In the genomic region with DNA sequence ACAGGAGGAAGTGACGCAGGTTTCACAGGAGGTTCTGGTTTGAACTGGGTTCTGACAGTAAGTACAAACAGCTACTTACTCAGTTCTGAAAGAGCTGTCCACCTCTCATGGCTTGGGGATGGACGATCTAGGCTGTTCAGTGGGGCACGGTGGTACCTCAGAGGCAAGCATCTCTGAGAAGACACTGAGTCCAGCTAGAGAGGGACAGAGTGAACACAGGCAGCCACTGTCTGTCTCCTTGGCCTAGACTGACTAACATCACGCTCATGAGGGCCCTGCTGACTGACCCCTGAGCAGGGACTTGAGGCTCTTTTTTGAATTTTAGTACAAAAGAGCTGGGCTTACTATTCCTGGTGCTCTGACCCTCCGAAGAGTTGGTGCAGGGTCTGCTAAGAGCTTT, we compare ENCODE assay signal across 30 mouse cellular contexts. TPM values are rescaled to one million over a fixed set of nuclear protein-coding genes. Genes with fewer than 3 reads are reported as not detected.
A peak's percentile ranks its signal among the peaks of the same experiment; 100 is the strongest.
DNase-seq lines count a peak whose midpoint lies in the region; ATAC-seq lines count a peak whose summit lies in the region.
"Had no signal": no experiment of that assay in that cellular context is flagged by ENCODE, and none has a peak within 500 bp of the region (broad histone marks: within the 10 kb centered on the region; RNA-seq: fewer than 3 reads in every experiment).

No protein-coding gene starts in this region.

- H3K9me3 ChIP-seq in hindbrain, embryonic 15.5 days, result no peaks in the 10 kb centered on the region
- H3K9me3 ChIP-seq in hindbrain, embryonic 12.5 days (replicated peaks), result no peaks in the 10 kb centered on the region
- H3K9me3 ChIP-seq in neural tube, embryonic 11.5 days (ENCODE audit: control insufficient read depth, low read length), result no peaks in the 10 kb centered on the region
- H3K9me3 ChIP-seq in neural tube, embryonic 12.5 days, result no peaks in the 10 kb centered on the region
- H3K9me3 ChIP-seq: heart, embryonic 10.5 days; heart, embryonic 15.5 days; limb, embryonic 12.5 days; liver, embryonic 12.5 days had no signal

- DNase-seq in neural tube, embryonic 11.5 days (ENCODE audit: low spot score), result no peak
- no peak for DNase-seq in neural tube, embryonic 10.5 days (ENCODE audit: extremely low spot score, low spot score)
- no peak for DNase-seq in cerebellum, postnatal 14 days
- DNase-seq in layer of hippocampus, postnatal 36 days, result no peak
- DNase-seq: B cell, adult 2 months; cerebellum, adult 11-12 months; cerebellum, postnatal 10 days; gastrocnemius, postnatal 14 days; heart, adult 11 months; liver, postnatal 0 days; lung, postnatal 36 days; right cerebral cortex, postnatal 4 days; thymus, postnatal 4 days had no signal

- ATAC-seq in hindbrain, embryonic 15.5 days (ENCODE audit: low FRiP score, low read depth), result no peak
- no peak for ATAC-seq in hindbrain, embryonic 12.5 days (ENCODE audit: low FRiP score)
- peak; percentile 41; the same call in 1 of the 2 replicates for ATAC-seq in neural tube, embryonic 11.5 days (ENCODE audit: insufficient read depth, low FRiP score, low TSS enrichment)
- peak; percentile 59 for ATAC-seq in neural tube, embryonic 12.5 days (ENCODE audit: low FRiP score, low read depth)
- ATAC-seq: inflammation-experienced regulatory T-cells, adult 6 months; liver, embryonic 12.5 days; midbrain, embryonic 16.5 days had no signal

- H3K27ac ChIP-seq in hindbrain, embryonic 15.5 days (replicated peaks), result peak overlapping the region; percentile 22; the same call in 1 of the 2 replicates
- no peak overlapping the region for H3K27ac ChIP-seq in hindbrain, embryonic 12.5 days
- H3K27ac ChIP-seq in neural tube, embryonic 11.5 days (ENCODE audit: low read depth, low read length), result peak overlapping the region; percentile 60
- H3K27ac ChIP-seq in neural tube, embryonic 12.5 days, result peak overlapping the region; percentile 57
- H3K27ac ChIP-seq: heart, embryonic 10.5 days; heart, embryonic 15.5 days; limb, embryonic 12.5 days; liver, embryonic 12.5 days had no signal

- H3K4me2 ChIP-seq in hindbrain, embryonic 15.5 days, result no peak overlapping the region
- no peak overlapping the region for H3K4me2 ChIP-seq in hindbrain, embryonic 12.5 days (replicated peaks)
- no peak overlapping the region for H3K4me2 ChIP-seq in neural tube, embryonic 11.5 days (ENCODE audit: low read depth)
- H3K4me2 ChIP-seq in neural tube, embryonic 12.5 days (replicated peaks), result 0 out of 2 replicates have a peak overlapping the region, but pooled peaks have one; percentile 18
- H3K4me2 ChIP-seq: heart, embryonic 15.5 days; limb, embryonic 12.5 days; liver, embryonic 12.5 days; midbrain, embryonic 11.5 days had no signal

- H3K4me3 ChIP-seq in hindbrain, embryonic 15.5 days, result no peak overlapping the region
- no peak overlapping the region for H3K4me3 ChIP-seq in hindbrain, embryonic 12.5 days
- no peak overlapping the region for H3K4me3 ChIP-seq in neural tube, embryonic 11.5 days (ENCODE audit: low read depth, low read length)
- no peak overlapping the region for H3K4me3 ChIP-seq in neural tube, embryonic 12.5 days
- H3K4me3 ChIP-seq: heart, embryonic 10.5 days; heart, embryonic 15.5 days; limb, embryonic 12.5 days; liver, embryonic 12.5 days had no signal

- H3K36me3 ChIP-seq in hindbrain, embryonic 15.5 days, result 0 out of 2 replicates have a peak, but pooled peaks cover 16% of the 10 kb centered on the region
- peaks cover 13% of the 10 kb centered on the region; the same call in 1 of the 2 replicates for H3K36me3 ChIP-seq in hindbrain, embryonic 12.5 days
- no peaks in the 10 kb centered on the region; the same call in 1 of the 2 replicates for H3K36me3 ChIP-seq in neural tube, embryonic 11.5 days (ENCODE audit: control insufficient read depth, insufficient read depth, low read length)
- peaks cover 8% of the 10 kb centered on the region; the same call in 1 of the 2 replicates for H3K36me3 ChIP-seq in neural tube, embryonic 12.5 days

- WGBS in hindbrain, embryonic 15.5 days, result 69% methylated on average over 5 of the region's 5 CpGs
- 85% methylated on average over 5 of the region's 5 CpGs for WGBS in hindbrain, embryonic 12.5 days
- WGBS in neural tube, embryonic 11.5 days, result 67% methylated on average over 5 of the region's 5 CpGs
- WGBS in neural tube, embryonic 12.5 days, result 62% methylated on average over 5 of the region's 5 CpGs

- H3K27me3 ChIP-seq in hindbrain, embryonic 15.5 days, result no peaks in the 10 kb centered on the region
- no peaks in the 10 kb centered on the region for H3K27me3 ChIP-seq in hindbrain, embryonic 12.5 days
- H3K27me3 ChIP-seq in neural tube, embryonic 11.5 days (ENCODE audit: control insufficient read depth, insufficient read depth, low read length), result no peaks in the 10 kb centered on the region
- H3K27me3 ChIP-seq in neural tube, embryonic 12.5 days (replicated peaks), result no peaks in the 10 kb centered on the region
- H3K27me3 ChIP-seq: heart, embryonic 15.5 days; limb, embryonic 12.5 days; liver, embryonic 12.5 days had no signal

- H3K9ac ChIP-seq in hindbrain, embryonic 15.5 days, result no peak overlapping the region
- no peak overlapping the region for H3K9ac ChIP-seq in hindbrain, embryonic 12.5 days
- peak overlapping the region; percentile 10; the same call in 1 of the 2 replicates for H3K9ac ChIP-seq in neural tube, embryonic 11.5 days (ENCODE audit: low read length)
- H3K9ac ChIP-seq in neural tube, embryonic 12.5 days, result no peak overlapping the region
- H3K9ac ChIP-seq: heart, embryonic 15.5 days; limb, embryonic 12.5 days; liver, embryonic 12.5 days; liver, postnatal 0 days had no signal

- H3K4me1 ChIP-seq in hindbrain, embryonic 15.5 days (replicated peaks), result peaks cover 3% of the 10 kb centered on the region; the same call in 1 of the 2 replicates
- 0 out of 2 replicates have a peak, but pooled peaks cover 6% of the 10 kb centered on the region for H3K4me1 ChIP-seq in hindbrain, embryonic 12.5 days
- peaks cover 11% of the 10 kb centered on the region for H3K4me1 ChIP-seq in neural tube, embryonic 11.5 days (ENCODE audit: control insufficient read depth, insufficient read depth, low read length)
- H3K4me1 ChIP-seq in neural tube, embryonic 12.5 days, result peaks cover 14% of the 10 kb centered on the region

RNA-seq across cellular contexts. Expression of a gene that starts 13.5 kb away (rescaled TPM):
- 17.6 and 19.9 TPM in 2 replicates for polyA plus RNA-seq in hindbrain, embryonic 15.5 days (2015; fragmentation: Nextera tagmentation; extraction: Ambion mirVana)
- polyA plus RNA-seq in hindbrain, embryonic 12.5 days (2016; fragmentation: Nextera tagmentation; extraction: Ambion mirVana), result 28.7 and 28.8 TPM in 2 replicates
- 47.7 and 48.8 TPM in 2 replicates for polyA plus RNA-seq in neural tube, embryonic 11.5 days (2014; fragmentation: Nextera tagmentation; extraction: Ambion mirVana)
- 26.7 and 27.1 TPM in 2 replicates for polyA plus RNA-seq in neural tube, embryonic 12.5 days (2016; fragmentation: Nextera tagmentation; extraction: Ambion mirVana)
- total RNA-seq in layer of hippocampus, postnatal 36 days (2021), result 10 to 100 TPM; 11.0 to 12.5 TPM

RNA-seq across cellular contexts. Expression of a gene that starts 40.0 kb away (rescaled TPM):
- polyA plus RNA-seq in hindbrain, embryonic 15.5 days (2015; fragmentation: Nextera tagmentation; extraction: Ambion mirVana), result 57.0 and 61.4 TPM in 2 replicates
- 42.2 and 53.8 TPM in 2 replicates for polyA plus RNA-seq in hindbrain, embryonic 12.5 days (2016; fragmentation: Nextera tagmentation; extraction: Ambion mirVana)
- polyA plus RNA-seq in neural tube, embryonic 11.5 days (2014; fragmentation: Nextera tagmentation; extraction: Ambion mirVana), result 43.0 and 43.3 TPM in 2 replicates
- 48.9 and 50.5 TPM in 2 replicates for polyA plus RNA-seq in neural tube, embryonic 12.5 days (2016; fragmentation: Nextera tagmentation; extraction: Ambion mirVana)
- total RNA-seq in layer of hippocampus, postnatal 36 days (2021), result 10 to 100 TPM; 51.5 to 52.9 TPM

RNA-seq across cellular contexts. Expression of a gene that starts 47.2 kb away (rescaled TPM):
- not detected in 2 replicates for polyA plus RNA-seq in hindbrain, embryonic 15.5 days (2015; fragmentation: Nextera tagmentation; extraction: Ambion mirVana)
- polyA plus RNA-seq in hindbrain, embryonic 12.5 days (2016; fragmentation: Nextera tagmentation; extraction: Ambion mirVana), result not detected in 2 replicates
- polyA plus RNA-seq in neural tube, embryonic 11.5 days (2014; fragmentation: Nextera tagmentation; extraction: Ambion mirVana), result not detected in 2 replicates
- not detected in 2 replicates for polyA plus RNA-seq in neural tube, embryonic 12.5 days (2016; fragmentation: Nextera tagmentation; extraction: Ambion mirVana)
- total RNA-seq in layer of hippocampus, postnatal 36 days (2021), result not detected
- total RNA-seq: adrenal gland, postnatal 25 days; gastrocnemius, postnatal 14 days; heart, postnatal 25 days; layer of hippocampus, adult 8-10 months; layer of hippocampus, postnatal 25 days; megakaryocyte, adult 5-6 weeks had no signal
- polyA plus RNA-seq: cortical plate, adult 2 months; heart, embryonic 10.5 days; heart, embryonic 15.5 days; hindbrain, embryonic 11.5 days; inflammation-experienced regulatory T-cells, adult 6 months; limb, embryonic 12.5 days; liver, embryonic 12.5 days; midbrain, embryonic 11.5 days; midbrain, embryonic 16.5 days had no signal

Comparison
In these comparisons a context has a peak if more than half of its experiments do, and no peak if none do; other contexts are left out.
1. ATAC-seq: peak in neural tube, embryonic 11.5 days (single experiment) and neural tube, embryonic 12.5 days (single experiment); none in hindbrain, embryonic 15.5 days (single experiment) and hindbrain, embryonic 12.5 days (single experiment).